Mouse (Mus musculus) activated CD4-positive, CD25-positive, alpha-beta regulatory T cell, adult 4 months (primary cell): Measurements from ENCODE around the gene Usp26. TPM values are rescaled to one million over a fixed set of nuclear protein-coding genes. Genes with fewer than 3 reads are reported as not detected.

Experiments used
- ATAC-seq: one replicate; pipeline ENCODE4 v1.8.0; 2017
- polyA plus RNA-seq, 2 experiments: library from polyadenylated mRNA; unstranded; fragments of 100-300 nt; shearing (Covaris generic); gene quantifications; one replicate each; pipeline ENCODE4 v1.2.1; 2017

Usp26 gene
- not detected for polyA plus RNA-seq

GRCm38 (mm10) chrX:51801133-51801532 is at the start of gene Usp26:
TSS of gene Usp26 (minus strand) at chrX:51801233.
- ATAC-seq: no peak

GRCm38 (mm10) chrX:51814466-51815247 is 13.6 kb upstream of the Usp26 start:
- no peak for ATAC-seq

GRCm38 (mm10) chrX:51767457-51767856 is 33.6 kb downstream of the Usp26 start:
- no peak for ATAC-seq

GRCm38 (mm10) chrX:51736450-51736849 is 64.6 kb downstream of the Usp26 start:
- no peak for ATAC-seq

- ATAC-seq: no peak
Observed at GRCm38 (mm10) chrX:51714086-51714745, 86.8 kb downstream of the Usp26 start.

GRCm38 (mm10) chrX:51712996-51713395 is 88.0 kb downstream of the Usp26 start:
- no peak for ATAC-seq

Other genes starting within 250 kb of the Usp26 start
- gene Hs6st2, start 119.4 kb downstream of the Usp26 start, polyA plus RNA-seq: under 1 TPM in 1 of 2 experiments, not detected in 1; 0.45 TPM
- gene 1700080O16Rik, start 171.5 kb upstream of the Usp26 start, polyA plus RNA-seq: not detected